Comparison of ENCODE assay signal across 25 mouse cellular contexts in genomic region chr15:5533656-5534055, GRCm38 (mm10).
"Had no signal": no experiment of that assay in that cellular context is flagged by ENCODE, and none has a peak within 500 bp of the region (broad histone marks: within the 10 kb centered on the region; RNA-seq: fewer than 3 reads in every experiment).

No protein-coding gene starts in this region.

- H3K4me3 ChIP-seq: gastrocnemius, adult 2 months; heart, adult 2 months; heart, embryonic 13.5 days; heart, embryonic 15.5 days; hindbrain, embryonic 13.5 days; hindbrain, embryonic 15.5 days; kidney, embryonic 15.5 days; left cerebral cortex, adult 2 months; limb, embryonic 13.5 days; limb, embryonic 15.5 days; liver, embryonic 12.5 days had no signal

- H3K4me1 ChIP-seq: heart, embryonic 13.5 days; heart, embryonic 15.5 days; hindbrain, embryonic 13.5 days; hindbrain, embryonic 15.5 days; kidney, embryonic 15.5 days; limb, embryonic 13.5 days; limb, embryonic 15.5 days; liver, embryonic 12.5 days had no signal

- DNase-seq: gastrocnemius, adult 2 months; gastrocnemius, postnatal 14 days; gastrocnemius, postnatal 36 days; heart, adult 11 months; heart, adult 2 months; heart, postnatal 14 days; heart, postnatal 36 days; kidney, adult 11 months; kidney, adult 2 months; kidney, adult 9 months; kidney, postnatal 14 days; kidney, postnatal 36 days; left cerebral cortex, postnatal 4 days had no signal

- H3K27ac ChIP-seq: gastrocnemius, adult 2 months; heart, adult 2 months; heart, embryonic 13.5 days; heart, embryonic 15.5 days; hindbrain, embryonic 13.5 days; hindbrain, embryonic 15.5 days; hindbrain, postnatal 0 days; kidney, embryonic 15.5 days; kidney, postnatal 0 days; left cerebral cortex, adult 2 months; limb, embryonic 13.5 days; limb, embryonic 15.5 days; liver, embryonic 12.5 days; liver, embryonic 14.5 days had no signal
